Mouse (Mus musculus) kidney, adult 2 months (tissue): ENCODE measurements around the gene Rlim. TPM values are rescaled to one million over a fixed set of nuclear protein-coding genes. Genes with fewer than 3 reads are reported as not detected.
A peak's percentile ranks its signal among the peaks of the same experiment; 100 is the strongest.

Experiments
- DNase-seq: peaks from one replicate; pipeline ENCODE4 v3.0.0; 2021
- H3K27ac ChIP-seq: fragments of 200-500 bp; 2 replicates; pipeline ENCODE4 v1.5.1; 2012; ENCODE audit warnings: low read depth, low read length, control low read depth, inconsistent platforms; ENCODE audit not compliant: insufficient read depth
- H3K27me3 ChIP-seq: fragments of 200-500 bp; replicated peaks from 2 replicates; pipeline ENCODE4 v1.6.1; 2012; ENCODE audit warnings: mild to moderate bottlenecking, moderate library complexity, low read length, inconsistent platforms; ENCODE audit not compliant: control insufficient read depth, insufficient read depth
- H3K36me3 ChIP-seq: fragments of 200-500 bp; 2 replicates; pipeline ENCODE4 v1.6.1; 2012; ENCODE audit warnings: mild to moderate bottlenecking, moderate library complexity, low read length, inconsistent platforms; ENCODE audit not compliant: control insufficient read depth, insufficient read depth
- H3K4me1 ChIP-seq: fragments of 200-500 bp; 2 replicates; pipeline ENCODE4 v1.6.1; 2011; ENCODE audit warnings: low read length; ENCODE audit not compliant: control insufficient read depth, insufficient read depth
- H3K4me3 ChIP-seq: fragments of 200-500 bp; 2 replicates; pipeline ENCODE4 v1.5.1; 2011; ENCODE audit warnings: mild to moderate bottlenecking, low read depth, low read length, control low read depth; ENCODE audit not compliant: insufficient read depth
- CTCF ChIP-seq: fragments of 200-500 bp; conservative IDR thresholded peaks from 2 replicates; pipeline ENCODE4 v1.5.1; 2011; ENCODE audit warnings: low read depth, mild to moderate bottlenecking, control low read depth, low read length, moderate library complexity, mixed read lengths; ENCODE audit not compliant: insufficient read depth, insufficient read length
- POLR2A ChIP-seq: fragments of 200-500 bp; IDR thresholded peaks from one replicate; pipeline ENCODE4 v1.6.1; 2011; ENCODE audit warnings: low read depth, low read length, control low read depth
- WGBS: fragments of 180-500 bp; shearing (Covaris S2); methylation state at CpG from one replicate; pipeline ENCODE4 v1.1.7; 2018; 5-methylcytosine and 5-hydroxymethylcytosine counted together
- polyA plus RNA-seq: library from polyadenylated mRNA; depleted of rRNA; stranded (reverse); fragments of >200 nt; gene quantifications from 2 replicates; pipeline ENCODE4 v1.2.3, GENCODE M21; 2012; rRNA removed

The Rlim gene
- polyA plus RNA-seq, 1 experiment = 7.1 TPM

- 89% methylated on average over 3 of the region's 3 CpGs for WGBS
- TF ChIP-seq POLR2A (no peak), CTCF (no peak)
- Histone ChIP-seq H3K4me3 (no peak overlapping the region), H3K36me3 (no peaks in the 10 kb centered on the region), H3K27me3 (no peaks in the 10 kb centered on the region), H3K4me1 (no peaks in the 10 kb centered on the region), H3K27ac (no peak overlapping the region)
- DNase-seq = no peak
Measured at GRCm38 (mm10) chrX:103939701-103940100, 41.4 kb downstream of the Rlim start.

GRCm38 (mm10) chrX:103937333-103937732, 43.8 kb downstream of the Rlim start:
- no peaks in the 10 kb centered on the region for H3K27me3 ChIP-seq
- no peak for TF ChIP-seq POLR2A
- TF ChIP-seq CTCF = no peak
- H3K4me3 ChIP-seq = no peak overlapping the region
- no peaks in the 10 kb centered on the region for H3K36me3 ChIP-seq
- H3K4me1 ChIP-seq = no peaks in the 10 kb centered on the region
- 16% methylated on average over 3 of the region's 3 CpGs for WGBS
- peak; percentile 21 for DNase-seq
- no peak overlapping the region for H3K27ac ChIP-seq

- 36% methylated on average over 2 of the region's 2 CpGs for WGBS
- no peak for DNase-seq
- Histone ChIP-seq H3K27me3 (no peaks in the 10 kb centered on the region), H3K4me3 (no peak overlapping the region), H3K27ac (no peak overlapping the region), H3K36me3 (no peaks in the 10 kb centered on the region), H3K4me1 (no peaks in the 10 kb centered on the region)
- TF ChIP-seq CTCF (no peak), POLR2A (no peak)
Measured at GRCm38 (mm10) chrX:103922436-103922835, 58.6 kb downstream of the Rlim start.

- no peaks in the 10 kb centered on the region for H3K36me3 ChIP-seq
- TF ChIP-seq CTCF (peak; percentile 51), POLR2A (no peak)
- H3K4me3 ChIP-seq = no peak overlapping the region
- DNase-seq = peak; percentile 27
- H3K27ac ChIP-seq = no peak overlapping the region
- H3K27me3 ChIP-seq = no peaks in the 10 kb centered on the region
- 53% methylated on average over 5 of the region's 5 CpGs for WGBS
- H3K4me1 ChIP-seq = no peaks in the 10 kb centered on the region
Measured at GRCm38 (mm10) chrX:103918954-103919353, 62.1 kb downstream of the Rlim start.

- Histone ChIP-seq H3K4me3 (no peak overlapping the region), H3K4me1 (no peaks in the 10 kb centered on the region), H3K27ac (no peak overlapping the region), H3K36me3 (no peaks in the 10 kb centered on the region), H3K27me3 (no peaks in the 10 kb centered on the region)
- 0% methylated on average over 3 of the region's 3 CpGs for WGBS
- no peak for TF ChIP-seq POLR2A
- TF ChIP-seq CTCF = peak; percentile 64
- DNase-seq = peak; percentile 45
Measured at GRCm38 (mm10) chrX:103914790-103915189, 66.3 kb downstream of the Rlim start.

Other genes starting within 250 kb of the Rlim start
- gene Slc16a2, start 159.3 kb downstream of the Rlim start, polyA plus RNA-seq = 172 and 207 TPM in 2 replicates
- 0.09 and 0.16 TPM in 2 replicates for gene Nexmif, start 219.9 kb upstream of the Rlim start, polyA plus RNA-seq